Mouse (Mus musculus) kidney, embryonic 14.5 days (tissue): ENCODE data around the gene Mrpl4. TPM values are rescaled to one million over a fixed set of nuclear protein-coding genes. Genes with fewer than 3 reads are reported as not detected.
A peak's percentile ranks its signal among the peaks of the same experiment; 100 is the strongest.
"Not testable (repeated sequence)": the region's sequence is repeated elsewhere in the genome, so short reads cannot be mapped to it uniquely, and the experiment has no call there.

Source experiments
- ATAC-seq: fragments of 200-750 bp; cut with Nextera tagmentation; 2 replicates; pipeline ENCODE4 v1.8.0; 2017; ENCODE audit warnings: moderate number of reproducible peaks, mild to moderate bottlenecking, moderate TSS enrichment, moderate library complexity; ENCODE audit not compliant: low FRiP score, low TSS enrichment
- H3K27ac ChIP-seq: fragments of 300-500 bp; sonication (generic); 2 replicates; pipeline ENCODE4 v1.5.1; 2014; ENCODE audit warnings: low read depth, mild to moderate bottlenecking, low read length, moderate library complexity, mixed read lengths
- H3K27me3 ChIP-seq: fragments of 300-500 bp; sonication (generic); 2 replicates; pipeline ENCODE4 v1.6.1; 2014; ENCODE audit warnings: mild to moderate bottlenecking, low read length; ENCODE audit not compliant: control insufficient read depth, insufficient read depth
- H3K36me3 ChIP-seq: fragments of 300-500 bp; sonication (generic); 2 replicates; pipeline ENCODE4 v1.6.1; 2014; ENCODE audit warnings: low read length, mixed read lengths; ENCODE audit not compliant: control insufficient read depth, insufficient read depth
- H3K4me1 ChIP-seq: fragments of 300-500 bp; sonication (generic); 2 replicates; pipeline ENCODE4 v1.6.1; 2014; ENCODE audit warnings: low read length, mixed read lengths; ENCODE audit not compliant: control insufficient read depth, insufficient read depth
- H3K4me2 ChIP-seq: fragments of 300-500 bp; sonication (generic); replicated peaks from 2 replicates; pipeline ENCODE4 v1.6.1; 2014; ENCODE audit warnings: low read depth, mild to moderate bottlenecking, low read length
- H3K4me3 ChIP-seq: fragments of 300-500 bp; sonication (generic); 2 replicates; pipeline ENCODE4 v1.5.1; 2014; ENCODE audit warnings: mild to moderate bottlenecking, low read length
- H3K9ac ChIP-seq: fragments of 300-500 bp; sonication (generic); 2 replicates; pipeline ENCODE4 v1.6.1; 2014; ENCODE audit warnings: low read depth, mild to moderate bottlenecking, low read length, moderate library complexity
- H3K9me3 ChIP-seq: fragments of 300-500 bp; sonication (generic); 2 replicates; pipeline ENCODE4 v1.6.1; 2016; ENCODE audit warnings: low read length; ENCODE audit not compliant: control insufficient read depth
- WGBS: fragments of 180-500 bp; shearing (Covaris S2); extraction: QIAGEN DNeasy Blood & Tissue Kit; methylation state at CpG from one replicate; pipeline ENCODE4 v1.1.7; 2014; 5-methylcytosine and 5-hydroxymethylcytosine counted together
- polyA plus RNA-seq: library from polyadenylated mRNA; unstranded; fragments of >200 nt; fragmentation: Nextera tagmentation; extraction: Ambion mirVana; gene quantifications from 2 replicates; pipeline ENCODE4 v1.2.1, GENCODE M21; 2014

The Mrpl4 gene
- polyA plus RNA-seq, 1 experiment from 2014 or later: 145 TPM

GRCm38 (mm10) chr9:21010362-21010761 is 7.8 kb downstream of the Mrpl4 start:
- peaks cover 29% of the 10 kb centered on the region for H3K36me3 ChIP-seq
- H3K9me3 ChIP-seq: no peaks in the 10 kb centered on the region
- H3K27ac ChIP-seq: no peak overlapping the region
- H3K9ac ChIP-seq: no peak overlapping the region
- peaks cover 5% of the 10 kb centered on the region; the same call in 1 of the 2 replicates for H3K4me1 ChIP-seq
- 58% methylated on average over 2 of the region's 2 CpGs for WGBS
- no peak overlapping the region for H3K4me3 ChIP-seq
- no peak for ATAC-seq
- H3K27me3 ChIP-seq: no peaks in the 10 kb centered on the region
- no peak overlapping the region for H3K4me2 ChIP-seq

- not testable (repeated sequence) for H3K27ac ChIP-seq, H3K4me2 ChIP-seq, H3K9me3 ChIP-seq, H3K4me3 ChIP-seq, H3K9ac ChIP-seq, ATAC-seq, H3K27me3 ChIP-seq
- WGBS: 79% methylated on average over 9 of the region's 9 CpGs
- peaks cover 12% of the 10 kb centered on the region; the same call in 1 of the 2 replicates for H3K4me1 ChIP-seq
- H3K36me3 ChIP-seq: peaks cover 27% of the 10 kb centered on the region
These were observed 8.5 kb downstream of the Mrpl4 start for GRCm38 (mm10) chr9:21010939-21011541.

- no peak overlapping the region for H3K4me3 ChIP-seq
- 53% methylated on average over 5 of the region's 5 CpGs for WGBS
- ATAC-seq: no peak
- peaks cover 14% of the 10 kb centered on the region; the same call in 1 of the 2 replicates for H3K4me1 ChIP-seq
- H3K9ac ChIP-seq: no peak overlapping the region
- no peaks in the 10 kb centered on the region for H3K9me3 ChIP-seq
- peak overlapping the region; percentile 2; the same call in 1 of the 2 replicates for H3K27ac ChIP-seq
- no peak overlapping the region for H3K4me2 ChIP-seq
- peaks cover 20% of the 10 kb centered on the region for H3K36me3 ChIP-seq
- peaks cover 14% of the 10 kb centered on the region for H3K27me3 ChIP-seq
These were observed 9.3 kb downstream of the Mrpl4 start for GRCm38 (mm10) chr9:21011846-21012312.

- Histone ChIP-seq H3K27ac (peak overlapping the region; percentile 2; the same call in 1 of the 2 replicates), H3K9me3 (no peaks in the 10 kb centered on the region), H3K4me1 (peaks cover 14% of the 10 kb centered on the region; the same call in 1 of the 2 replicates), H3K4me2 (no peak overlapping the region), H3K4me3 (no peak overlapping the region), H3K9ac (no peak overlapping the region), H3K36me3 (peaks cover 17% of the 10 kb centered on the region), H3K27me3 (peaks cover 19% of the 10 kb centered on the region)
- ATAC-seq: no peak
- 33% methylated on average over 1 of the region's 1 CpGs for whole genome bisulfite sequencing
These were observed 9.8 kb downstream of the Mrpl4 start for GRCm38 (mm10) chr9:21012368-21012767.

DNA sequence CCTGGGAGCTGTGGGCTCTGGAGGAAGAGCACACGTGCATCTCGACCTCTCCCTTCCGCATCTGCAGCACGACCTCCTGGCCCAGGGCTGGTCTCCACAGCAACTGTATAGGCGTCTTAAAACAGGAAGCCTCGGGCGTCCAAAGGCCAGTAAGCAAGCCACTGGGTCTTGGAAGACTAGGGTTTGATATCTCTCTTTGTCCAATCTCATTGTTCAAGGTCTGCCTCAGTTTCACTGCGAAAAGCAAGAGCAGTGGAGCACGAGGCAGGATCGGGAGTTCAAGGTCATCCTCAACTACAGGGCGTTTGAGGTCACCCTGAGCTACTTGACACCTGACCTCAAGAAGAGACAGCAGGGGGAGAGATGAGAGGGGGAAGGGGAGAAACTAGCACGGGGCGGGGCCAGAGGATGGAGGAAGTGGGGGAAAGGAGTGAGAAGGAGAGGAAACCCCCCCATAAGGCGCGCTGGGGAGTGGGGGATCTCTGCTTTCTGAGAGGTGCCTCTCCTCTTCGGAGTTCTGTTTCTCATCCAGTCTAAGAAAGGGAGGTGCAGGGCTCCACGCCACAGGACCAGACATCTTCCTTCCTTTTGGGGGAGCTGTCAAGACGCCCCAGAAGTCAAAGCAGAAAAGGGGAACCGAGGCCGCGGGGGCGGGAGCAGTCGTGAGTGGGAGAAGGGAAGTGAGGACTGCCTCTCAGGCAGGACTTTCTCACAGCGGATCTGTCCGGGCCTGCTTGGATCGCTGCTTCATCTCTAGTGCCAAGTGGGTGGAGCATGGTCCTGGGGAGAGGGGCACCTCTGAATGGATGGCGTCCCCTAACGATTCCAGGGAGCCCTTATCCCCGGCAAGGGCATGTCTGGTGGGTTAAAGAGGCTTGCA is 12.4 kb downstream of the Mrpl4 start:
- WGBS: 1% methylated on average over 29 of the region's 29 CpGs
- H3K9me3 ChIP-seq: no peaks in the 10 kb centered on the region
- peaks cover 31% of the 10 kb centered on the region for H3K27me3 ChIP-seq
- peak overlapping the region; percentile 69 for H3K4me2 ChIP-seq
- peak; percentile 56 for ATAC-seq
- H3K36me3 ChIP-seq: no peaks in the 10 kb centered on the region
- peaks cover 14% of the 10 kb centered on the region; the same call in 1 of the 2 replicates for H3K4me1 ChIP-seq
- peak overlapping the region; percentile 44; the same call in 1 of the 2 replicates for H3K9ac ChIP-seq
- peak overlapping the region; percentile 1; the same call in 1 of the 2 replicates for H3K27ac ChIP-seq
- H3K4me3 ChIP-seq: peak overlapping the region; percentile 42

DNA sequence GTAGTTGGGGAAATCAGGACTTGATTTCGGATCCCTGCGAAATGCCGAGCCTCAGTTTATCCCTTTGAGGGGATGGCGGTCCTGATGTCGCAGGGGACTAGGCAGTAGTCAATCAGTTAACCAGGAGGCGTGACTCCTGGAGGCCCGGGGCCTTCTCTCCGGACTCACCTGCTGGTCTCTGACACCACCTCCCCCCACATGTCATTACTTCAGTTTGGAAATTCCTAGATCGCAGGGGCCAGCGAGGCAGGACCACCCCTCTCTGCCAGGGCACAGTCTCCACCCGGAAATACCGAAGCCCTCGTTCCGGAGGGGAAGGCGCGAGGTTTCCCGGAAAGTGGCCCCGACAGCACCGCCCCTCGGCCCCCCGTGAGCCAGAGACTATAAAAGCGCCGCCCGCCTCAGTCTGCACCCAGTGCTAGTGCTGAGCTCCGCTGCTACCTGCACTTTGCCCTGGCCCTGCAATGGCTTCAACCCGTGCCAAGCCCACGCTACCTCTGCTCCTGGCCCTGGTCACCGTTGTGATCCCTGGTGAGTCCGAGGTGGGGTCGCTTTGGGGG is 13.1 kb downstream of the Mrpl4 start, which contains the start of gene Icam1:
Gene Icam1 (plus strand): TSS at position 415 of the 560 bp plus-strand sequence.
- WGBS: 2% methylated on average over 30 of the region's 30 CpGs
- H3K9ac ChIP-seq: peak within 1 kb of the TSS; percentile 44

DNA sequence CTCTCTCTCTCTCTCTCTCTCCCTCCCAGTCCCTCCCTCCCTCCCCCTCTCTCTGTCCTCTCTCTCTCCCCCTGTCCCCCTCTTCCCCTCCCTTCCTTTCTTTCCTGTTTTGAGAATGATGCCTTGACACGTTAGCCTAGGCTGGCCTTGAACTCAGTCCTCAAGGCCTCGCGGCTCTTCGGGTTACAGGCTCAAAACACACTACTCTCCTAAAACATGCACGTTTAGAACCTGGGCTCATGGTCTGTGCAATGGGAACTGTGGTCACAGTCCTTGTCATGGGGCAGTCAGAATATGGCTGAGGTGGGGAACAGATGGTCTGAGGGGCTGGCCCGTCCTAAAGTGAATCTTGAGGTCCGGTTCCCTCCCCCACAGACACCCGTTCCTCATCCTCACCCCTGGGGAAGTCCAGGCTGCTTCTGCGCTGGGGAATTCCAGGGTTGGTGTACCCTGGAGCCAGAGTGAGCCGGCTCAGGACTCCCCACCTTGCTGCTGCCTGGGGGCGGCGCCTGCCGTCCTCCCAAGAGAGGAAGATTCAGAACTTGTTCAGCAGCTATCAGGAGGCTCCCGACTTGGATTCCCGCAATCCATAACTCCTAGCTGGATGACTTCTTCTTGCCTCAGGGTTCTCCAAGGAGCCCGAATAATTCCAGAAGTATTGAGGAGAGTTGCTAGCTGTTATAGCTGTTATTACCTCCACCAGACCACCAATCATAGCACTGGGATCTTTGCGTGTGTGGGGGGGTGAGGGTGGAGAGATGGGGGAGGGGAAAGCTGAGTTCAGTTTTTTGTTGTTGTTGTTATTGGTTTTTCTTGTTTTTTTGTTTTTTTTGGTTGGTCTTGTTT is 14.0 kb downstream of the Mrpl4 start:
- 2% methylated on average over 17 of the region's 17 CpGs for WGBS
- Histone ChIP-seq H3K4me3 (peak overlapping the region; percentile 42), H3K36me3 (no peaks in the 10 kb centered on the region), H3K4me1 (peaks cover 14% of the 10 kb centered on the region; the same call in 1 of the 2 replicates), H3K27me3 (peaks cover 31% of the 10 kb centered on the region), H3K27ac (no peak overlapping the region), H3K9ac (no peak overlapping the region; the same call in 1 of the 2 replicates), H3K4me2 (peak overlapping the region; percentile 69), H3K9me3 (no peaks in the 10 kb centered on the region)
- no peak for ATAC-seq

More for the DNA sequence above, 13.1 kb downstream of the Mrpl4 start, which contains the start of gene Icam1:
- Histone ChIP-seq H3K36me3 (no peaks in the 10 kb centered on the region), H3K9me3 (no peaks in the 10 kb centered on the region), H3K4me2 (peak within 1 kb of the TSS; percentile 69), H3K27ac (peak within 1 kb of the TSS; percentile 1; the same call in 1 of the 2 replicates), H3K4me1 (peaks cover 14% of the 10 kb centered on the region; the same call in 1 of the 2 replicates), H3K4me3 (peak within 1 kb of the TSS; percentile 42), H3K27me3 (peaks cover 31% of the 10 kb centered on the region)
- peak; percentile 43 for ATAC-seq

- peak overlapping the region; percentile 42; the same call in 1 of the 2 replicates for H3K4me3 ChIP-seq
- no peaks in the 10 kb centered on the region for H3K9me3 ChIP-seq
- H3K27ac ChIP-seq: no peak overlapping the region
- no peak for ATAC-seq
- H3K4me1 ChIP-seq: peaks cover 14% of the 10 kb centered on the region; the same call in 1 of the 2 replicates
- no peaks in the 10 kb centered on the region for H3K36me3 ChIP-seq
- WGBS: 35% methylated on average over 4 of the region's 4 CpGs
- peak overlapping the region; percentile 19 for H3K4me2 ChIP-seq
- no peak overlapping the region; the same call in 1 of the 2 replicates for H3K9ac ChIP-seq
- peaks cover 31% of the 10 kb centered on the region for H3K27me3 ChIP-seq
These were observed 14.6 kb downstream of the Mrpl4 start for GRCm38 (mm10) chr9:21017177-21017575.
